Mouse (Mus musculus) kidney, adult 2 months (tissue): ENCODE results near the gene Spib.

Experiments
- CTCF ChIP-seq: fragments of 200-500 bp; conservative IDR thresholded peaks from 2 replicates; pipeline ENCODE4 v1.5.1; 2011; ENCODE audit warnings: low read depth, mild to moderate bottlenecking, control low read depth, low read length, moderate library complexity, mixed read lengths; ENCODE audit not compliant: insufficient read depth, insufficient read length
- POLR2A ChIP-seq: fragments of 200-500 bp; IDR thresholded peaks from one replicate; pipeline ENCODE4 v1.6.1; 2011; ENCODE audit warnings: low read depth, low read length, control low read depth

GRCm38 (mm10) chr7:44484109-44484508 is 47.8 kb downstream of the Spib start:
- no peak for TF ChIP-seq CTCF
- no peak for TF ChIP-seq POLR2A
